Mouse (Mus musculus) liver, embryonic 14.5 days (tissue): ENCODE measurements at regions not wholly inside any gene's neighbourhood (a gene's known extent, or its start where the extent isn't known, plus 50 kb on each side); places are given as distances from the start of the nearest gene placed in this dataset.

Source experiments
- CTCF ChIP-seq: IDR thresholded peaks from 2 replicates; pipeline ENCODE4 v1.5.1; 2016; ENCODE audit warnings: antibody characterized with exemption, low read depth, control low read depth
- EP300 ChIP-seq: IDR thresholded peaks from 2 replicates; pipeline ENCODE4 v1.6.1; 2016; ENCODE audit warnings: antibody characterized with exemption, low read depth

DNA sequence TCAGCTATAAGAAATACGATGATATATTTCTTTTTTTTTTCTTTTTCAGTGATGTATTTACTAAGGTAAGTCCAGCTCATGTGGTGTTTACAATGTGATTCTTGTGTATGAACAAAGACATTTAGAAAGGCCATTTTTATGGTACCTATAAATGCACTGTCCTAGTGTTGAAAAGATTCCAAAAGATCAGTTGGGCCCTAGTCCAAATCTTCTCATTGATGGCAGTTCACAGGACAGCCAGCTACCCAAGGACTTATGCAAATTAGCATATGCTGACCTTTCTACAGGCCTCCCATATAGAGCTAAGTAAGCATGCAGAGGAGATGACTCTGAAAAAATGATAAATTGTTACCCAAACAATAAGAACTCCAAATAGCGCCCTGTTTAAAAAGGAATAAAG, 97.3 kb upstream of the Cd180 start:
- TF ChIP-seq CTCF (no peak), EP300 (no peak)
